Mouse (Mus musculus): ENCODE measurements around the gene Tfcp2l1. TPM values are rescaled to one million over a fixed set of nuclear protein-coding genes. Genes with fewer than 3 reads are reported as not detected.

The Tfcp2l1 gene
- polyA plus RNA-seq, 1 experiment from 2014 or later = 1.5 TPM

- 66% methylated on average over 2 of the region's 2 CpGs for WGBS
- no peak overlapping the region for H3K27ac ChIP-seq
- H3K4me3 ChIP-seq = no peak overlapping the region
- no peaks in the 10 kb centered on the region for H3K36me3 ChIP-seq
- DNase-seq (ENCODE audit: low spot score) = no peak
- H3K9me3 ChIP-seq = no peaks in the 10 kb centered on the region
- H3K27me3 ChIP-seq (ENCODE audit: insufficient read depth, poor library complexity, severe bottlenecking) = peaks cover 63% of the 10 kb centered on the region
- H3K4me1 ChIP-seq = peaks cover 21% of the 10 kb centered on the region
These were observed 1.3 kb upstream of the Tfcp2l1 start for GRCm38 (mm10) chr1:118626452-118626851.

- no peak overlapping the region for H3K27ac ChIP-seq
- 75% methylated on average over 4 of the region's 4 CpGs for WGBS
These were observed 5.8 kb downstream of the Tfcp2l1 start for GRCm38 (mm10) chr1:118633415-118633980.

GRCm38 (mm10) chr1:118642296-118642999, 14.7 kb downstream of the Tfcp2l1 start:
- Histone ChIP-seq H3K4me3 (no peak overlapping the region), H3K36me3 (no peaks in the 10 kb centered on the region), H3K9me3 (no peaks in the 10 kb centered on the region), H3K27me3 (ENCODE audit: insufficient read depth, poor library complexity, severe bottlenecking) (no peaks in the 10 kb centered on the region), H3K27ac (no peak overlapping the region), H3K4me1 (0 out of 2 replicates have a peak, but pooled peaks cover 8% of the 10 kb centered on the region)
- WGBS = 67% methylated on average over 2 of the region's 2 CpGs
- no peak for DNase-seq (ENCODE audit: low spot score)

More at GRCm38 (mm10) chr1:118633415-118633980, 5.8 kb downstream of the Tfcp2l1 start:
- no peak for DNase-seq (ENCODE audit: low spot score)
- Histone ChIP-seq H3K9me3 (no peaks in the 10 kb centered on the region), H3K4me3 (no peak overlapping the region), H3K4me1 (no peaks in the 10 kb centered on the region), H3K36me3 (no peaks in the 10 kb centered on the region), H3K27me3 (ENCODE audit: insufficient read depth, poor library complexity, severe bottlenecking) (peaks cover 19% of the 10 kb centered on the region; the same call in 1 of the 2 replicates)

GRCm38 (mm10) chr1:118643138-118643979, 15.6 kb downstream of the Tfcp2l1 start:
- H3K27me3 ChIP-seq (ENCODE audit: insufficient read depth, poor library complexity, severe bottlenecking) = no peaks in the 10 kb centered on the region
- DNase-seq (ENCODE audit: low spot score) = no peak
- H3K9me3 ChIP-seq = no peaks in the 10 kb centered on the region
- 79% methylated on average over 9 of the region's 9 CpGs for WGBS
- H3K4me3 ChIP-seq = no peak overlapping the region
- H3K4me1 ChIP-seq = peaks cover 17% of the 10 kb centered on the region
- H3K36me3 ChIP-seq = no peaks in the 10 kb centered on the region
- no peak overlapping the region for H3K27ac ChIP-seq

GRCm38 (mm10) chr1:118645701-118646100, 18.0 kb downstream of the Tfcp2l1 start:
- H3K4me3 ChIP-seq = no peak overlapping the region
- no peaks in the 10 kb centered on the region for H3K9me3 ChIP-seq
- H3K36me3 ChIP-seq = no peaks in the 10 kb centered on the region
- DNase-seq (ENCODE audit: low spot score) = no peak
- H3K27me3 ChIP-seq (ENCODE audit: insufficient read depth, poor library complexity, severe bottlenecking) = no peaks in the 10 kb centered on the region
- H3K4me1 ChIP-seq = peaks cover 27% of the 10 kb centered on the region
- 58% methylated on average over 4 of the region's 4 CpGs for WGBS
- no peak overlapping the region for H3K27ac ChIP-seq

- DNase-seq (ENCODE audit: low spot score) = no peak
- Histone ChIP-seq H3K9me3 (no peaks in the 10 kb centered on the region), H3K4me3 (no peak overlapping the region), H3K4me1 (peaks cover 24% of the 10 kb centered on the region), H3K27ac (peak overlapping the region; percentile 32; the same call in 1 of the 2 replicates), H3K27me3 (ENCODE audit: insufficient read depth, poor library complexity, severe bottlenecking) (no peaks in the 10 kb centered on the region), H3K36me3 (no peaks in the 10 kb centered on the region)
- WGBS = 14% methylated on average over 3 of the region's 3 CpGs
These were observed 20.3 kb downstream of the Tfcp2l1 start for GRCm38 (mm10) chr1:118648015-118648414.

GRCm38 (mm10) chr1:118649933-118650770, 22.4 kb downstream of the Tfcp2l1 start:
- Histone ChIP-seq H3K36me3 (no peaks in the 10 kb centered on the region), H3K27me3 (ENCODE audit: insufficient read depth, poor library complexity, severe bottlenecking) (no peaks in the 10 kb centered on the region), H3K4me3 (no peak overlapping the region), H3K9me3 (no peaks in the 10 kb centered on the region), H3K4me1 (peaks cover 19% of the 10 kb centered on the region), H3K27ac (no peak overlapping the region)
- 74% methylated on average over 9 of the region's 9 CpGs for WGBS
- DNase-seq (ENCODE audit: low spot score) = no peak

GRCm38 (mm10) chr1:118650771-118651080, 23.0 kb downstream of the Tfcp2l1 start:
- no peak for DNase-seq (ENCODE audit: low spot score)
- no peaks in the 10 kb centered on the region for H3K27me3 ChIP-seq (ENCODE audit: insufficient read depth, poor library complexity, severe bottlenecking)
- peaks cover 19% of the 10 kb centered on the region for H3K4me1 ChIP-seq
- H3K36me3 ChIP-seq = no peaks in the 10 kb centered on the region
- no peak overlapping the region for H3K4me3 ChIP-seq
- H3K27ac ChIP-seq = no peak overlapping the region
- WGBS = 48% methylated on average over 3 of the region's 3 CpGs
- no peaks in the 10 kb centered on the region for H3K9me3 ChIP-seq

GRCm38 (mm10) chr1:118658716-118659115, 31.0 kb downstream of the Tfcp2l1 start:
- no peak for DNase-seq (ENCODE audit: low spot score)
- H3K4me1 ChIP-seq = peaks cover 34% of the 10 kb centered on the region
- 69% methylated on average over 6 of the region's 6 CpGs for WGBS
- no peaks in the 10 kb centered on the region for H3K36me3 ChIP-seq
- no peaks in the 10 kb centered on the region; the same call in 1 of the 2 replicates for H3K27me3 ChIP-seq (ENCODE audit: insufficient read depth, poor library complexity, severe bottlenecking)
- no peaks in the 10 kb centered on the region for H3K9me3 ChIP-seq
- no peak overlapping the region for H3K4me3 ChIP-seq
- peak overlapping the region; percentile 36; the same call in 1 of the 2 replicates for H3K27ac ChIP-seq

GRCm38 (mm10) chr1:118660880-118661465, 33.2 kb downstream of the Tfcp2l1 start:
- no peak for DNase-seq (ENCODE audit: low spot score)
- no peaks in the 10 kb centered on the region; the same call in 1 of the 2 replicates for H3K27me3 ChIP-seq (ENCODE audit: insufficient read depth, poor library complexity, severe bottlenecking)
- H3K4me3 ChIP-seq = no peak overlapping the region
- H3K27ac ChIP-seq = peak overlapping the region; percentile 44; the same call in 1 of the 2 replicates
- H3K4me1 ChIP-seq = peaks cover 34% of the 10 kb centered on the region
- H3K36me3 ChIP-seq = no peaks in the 10 kb centered on the region
- no peaks in the 10 kb centered on the region for H3K9me3 ChIP-seq
- 28% methylated on average over 3 of the region's 3 CpGs for WGBS

GRCm38 (mm10) chr1:118663062-118663461, 35.3 kb downstream of the Tfcp2l1 start:
- peaks cover 34% of the 10 kb centered on the region for H3K4me1 ChIP-seq
- 45% methylated on average over 1 of the region's 1 CpGs for WGBS
- H3K9me3 ChIP-seq = no peaks in the 10 kb centered on the region

GRCm38 (mm10) chr1:118667536-118667935, 39.8 kb downstream of the Tfcp2l1 start:
- peaks cover 8% of the 10 kb centered on the region; the same call in 1 of the 2 replicates for H3K4me1 ChIP-seq
- no peaks in the 10 kb centered on the region for H3K9me3 ChIP-seq
- no peak overlapping the region for H3K4me3 ChIP-seq
- H3K27ac ChIP-seq = no peak overlapping the region
- no peaks in the 10 kb centered on the region for H3K36me3 ChIP-seq
- no peak for DNase-seq (ENCODE audit: low spot score)
- no peaks in the 10 kb centered on the region for H3K27me3 ChIP-seq (ENCODE audit: insufficient read depth, poor library complexity, severe bottlenecking)

More at GRCm38 (mm10) chr1:118663062-118663461, 35.3 kb downstream of the Tfcp2l1 start:
- DNase-seq (ENCODE audit: low spot score) = no peak
- Histone ChIP-seq H3K36me3 (no peaks in the 10 kb centered on the region), H3K27ac (no peak overlapping the region), H3K27me3 (ENCODE audit: insufficient read depth, poor library complexity, severe bottlenecking) (no peaks in the 10 kb centered on the region), H3K4me3 (no peak overlapping the region)
